Mouse (Mus musculus) CH12.LX (cell line): ENCODE data around the gene Olfr1434. TPM values are rescaled to one million over a fixed set of nuclear protein-coding genes. Genes with fewer than 3 reads are reported as not detected.
"Not testable (repeated sequence)": the region's sequence is repeated elsewhere in the genome, so short reads cannot be mapped to it uniquely, and the experiment has no call there.

ENCODE experiments used
- DNase-seq: peaks from one replicate; pipeline ENCODE4 v3.0.0-alpha.2; 2013; ENCODE audit errors: extremely low read depth
- H3K27ac ChIP-seq: 2 replicates; pipeline ENCODE4 v1.5.1; 2012; ENCODE audit warnings: low read depth, mild to moderate bottlenecking, control low read depth, moderate library complexity; ENCODE audit not compliant: insufficient read depth
- H3K27me3 ChIP-seq: replicated peaks from 2 replicates; pipeline ENCODE3; 2012; ENCODE audit warnings: inconsistent platforms
- H3K36me3 ChIP-seq, 2 experiments: replicated peaks in 1 of 2; 2 replicates each; pipeline versions ENCODE3 to v1.6.1; 2012; ENCODE audit warnings: inconsistent platforms in 1 of 2, low read length in 1 of 2, mild to moderate bottlenecking in 1 of 2, mixed read lengths in 1 of 2, moderate library complexity in 1 of 2; ENCODE audit not compliant: control insufficient read depth in 1 of 2, insufficient read depth in 1 of 2
- H3K4me1 ChIP-seq, 2 experiments: 2 replicates each; pipeline ENCODE4 v1.6.1; 2012; ENCODE audit warnings: inconsistent platforms in 1 of 2, moderate library complexity in 1 of 2; ENCODE audit not compliant: insufficient read depth in 2 of 2, control insufficient read depth in 1 of 2
- H3K4me2 ChIP-seq: 2 replicates; pipeline ENCODE4 v1.6.1; 2012; ENCODE audit warnings: low read depth, mild to moderate bottlenecking, control low read depth; ENCODE audit not compliant: poor library complexity, insufficient read depth, severe bottlenecking
- H3K4me3 ChIP-seq, 3 experiments: fragments of 150-350 bp in 1 of 3; sonication (generic) in 1 of 3; replicated peaks in 1 of 3; 2 replicates each; pipeline versions ENCODE3 to v1.5.1; 2011 to 2012; ENCODE audit warnings: low read depth in 2 of 3, low read length in 2 of 3, mild to moderate bottlenecking in 2 of 3, moderate library complexity in 2 of 3, control low read depth in 1 of 3, improper control_type of control experiment in 1 of 3, inconsistent platforms in 1 of 3, mixed read lengths in 1 of 3; ENCODE audit not compliant: poor library complexity in 1 of 3
- H3K79me2 ChIP-seq: replicated peaks from 2 replicates; pipeline ENCODE4 v1.6.1; 2012; ENCODE audit warnings: mild to moderate bottlenecking, moderate library complexity; ENCODE audit not compliant: control insufficient read depth, poor library complexity, insufficient read depth, severe bottlenecking; ENCODE audit errors: extremely low read depth
- H3K9ac ChIP-seq: 2 replicates; pipeline ENCODE4 v1.6.1; 2012; ENCODE audit warnings: low read depth, mild to moderate bottlenecking, control low read depth, moderate library complexity; ENCODE audit not compliant: insufficient read depth
- H3K9me3 ChIP-seq: replicated peaks from 2 replicates; pipeline ENCODE3; 2012; ENCODE audit warnings: low read length, inconsistent platforms, mixed read lengths
- BHLHE40 ChIP-seq: IDR thresholded peaks from 2 replicates; pipeline ENCODE4 v1.6.1; 2011; ENCODE audit warnings: mild to moderate bottlenecking, low read depth, low read length, improper control_type of control experiment
- CHD2 ChIP-seq: IDR thresholded peaks from 2 replicates; pipeline ENCODE4 v1.6.1; 2011; ENCODE audit warnings: low read length, improper control_type of control experiment
- GABPA ChIP-seq: IDR thresholded peaks from 2 replicates; pipeline ENCODE4 v1.6.1; 2012; ENCODE audit warnings: low read depth, low read length, improper control_type of control experiment, inconsistent platforms; ENCODE audit not compliant: insufficient replicate concordance
- HCFC1 ChIP-seq: IDR thresholded peaks from 2 replicates; pipeline ENCODE4 v1.6.1; 2012; ENCODE audit warnings: low read depth, mild to moderate bottlenecking, inconsistent platforms, low read length, improper control_type of control experiment
- IRF4 ChIP-seq: IDR thresholded peaks from 2 replicates; pipeline ENCODE4 v1.6.1; 2014; ENCODE audit warnings: low read depth, mild to moderate bottlenecking, inconsistent platforms, low read length, improper control_type of control experiment
- JUN ChIP-seq: IDR thresholded peaks from 2 replicates; pipeline ENCODE4 v1.6.1; 2011; ENCODE audit warnings: low read depth, mild to moderate bottlenecking, low read length, improper control_type of control experiment, moderate library complexity; ENCODE audit not compliant: insufficient read depth
- MXI1 ChIP-seq: IDR thresholded peaks from 2 replicates; pipeline ENCODE4 v1.6.1; 2011; ENCODE audit warnings: mild to moderate bottlenecking, low read depth, low read length, improper control_type of control experiment
- NELFE ChIP-seq: IDR thresholded peaks from 2 replicates; pipeline ENCODE4 v1.6.1; 2011; ENCODE audit warnings: low read depth, low read length, improper control_type of control experiment
- RAD21 ChIP-seq: IDR thresholded peaks from 2 replicates; pipeline ENCODE4 v1.6.1; 2011; ENCODE audit warnings: low read depth, mild to moderate bottlenecking, low read length, improper control_type of control experiment, moderate library complexity
- USF1 ChIP-seq: IDR thresholded peaks from 2 replicates; pipeline ENCODE4 v1.6.1; 2014; ENCODE audit warnings: low read depth, mild to moderate bottlenecking, inconsistent platforms, low read length, improper control_type of control experiment
- USF2 ChIP-seq: conservative IDR thresholded peaks from 2 replicates; pipeline ENCODE4 v1.6.1; 2011; ENCODE audit warnings: low read depth, low read length, improper control_type of control experiment
- ZMIZ1 ChIP-seq: IDR thresholded peaks from 2 replicates; pipeline ENCODE4 v1.6.1; 2012; ENCODE audit warnings: low read depth, mild to moderate bottlenecking, inconsistent platforms, low read length, improper control_type of control experiment
- ZNF384 ChIP-seq: IDR thresholded peaks from 2 replicates; pipeline ENCODE4 v1.6.1; 2012; ENCODE audit warnings: low read depth, low read length, improper control_type of control experiment, inconsistent platforms
- dilution Hi-C: fragments of 300-500 bp; cut with MboI; formaldehyde crosslinking; loops from 2 replicates; pipeline ENCODE4 v1.14.3; 2020; ENCODE audit warnings: low sequenced_read_pairs; ENCODE audit not compliant: extremely low pct_unique_long_range_greater_than_20kb, extremely low pct_ligation_motif_present
- in situ Hi-C: fragments of 300-500 bp; cut with MboI; formaldehyde crosslinking; loops from 3 replicates; pipeline ENCODE4 v1.14.3; 2019; ENCODE audit warnings: low sequenced_read_pairs, low pct_ligation_motif_present, low pct_unique_long_range_greater_than_20kb, mixed read lengths
- polyA plus RNA-seq: library from polyadenylated mRNA; unstranded; fragments of >175 nt; gene quantifications from 2 replicates; pipeline ENCODE4 v1.2.1, GENCODE M21; 2012; ENCODE audit warnings: low read depth; ENCODE audit not compliant: insufficient read length
- total RNA-seq, 2 experiments: library from RNA; depleted of rRNA; stranded (reverse); fragments of 300-350 nt in 1 of 2; fragments of >200 nt in 1 of 2; gene quantifications; 2 replicates each; pipeline ENCODE4 v1.2.3; 2012 to 2014

The Olfr1434 gene
- total RNA-seq (2012; rRNA removed) (not detected in 2 replicates), total RNA-seq (2014; rRNA removed) (not detected in 2 replicates), polyA plus RNA-seq (not detected in 2 replicates)

GRCm38 (mm10) chr19:12279554-12279953 lies at the start of gene Olfr1434:
Gene Olfr1434 (plus strand): TSS chr19:12279854.
- H3K9ac ChIP-seq = no peak within 1 kb of the TSS
- H3K27me3 ChIP-seq = no peaks in the 10 kb centered on the region
- no peaks in the 10 kb centered on the region for H3K79me2 ChIP-seq
- no peak within 1 kb of the TSS for H3K4me3 ChIP-seq
- dilution Hi-C loops = no loop called here
- H3K4me2 ChIP-seq = no peak within 1 kb of the TSS
- H3K4me1 ChIP-seq = no peaks in the 10 kb centered on the region
- in situ Hi-C loops = no loop called here
- no peak within 1 kb of the TSS for H3K27ac ChIP-seq
- H3K36me3 ChIP-seq = no peaks in the 10 kb centered on the region
- DNase-seq = no peak
- H3K9me3 ChIP-seq = no peaks in the 10 kb centered on the region
- TF ChIP-seq JUN (no peak), ZMIZ1 (no peak), USF1 (no peak), NELFE (no peak), USF2 (no peak), CHD2 (no peak), MXI1 (no peak), GABPA (no peak), HCFC1 (no peak), BHLHE40 (no peak), RAD21 (no peak)
- TF ChIP-seq, all 38 proteins: peak for 0

GRCm38 (mm10) chr19:12232496-12232895 lies 47.2 kb upstream of the Olfr1434 start, which contains the start of gene Olfr1432:
Gene Olfr1432 (minus strand): TSS chr19:12232596.
- H3K4me2 ChIP-seq, H3K4me3 ChIP-seq, H3K27me3 ChIP-seq, DNase-seq, H3K9me3 ChIP-seq, H3K79me2 ChIP-seq, H3K4me1 ChIP-seq, dilution Hi-C loops, H3K9ac ChIP-seq, H3K36me3 ChIP-seq, in situ Hi-C loops, H3K27ac ChIP-seq: not testable (repeated sequence)

GRCm38 (mm10) chr19:12241559-12241958 lies 38.1 kb upstream of the Olfr1434 start, which contains the start of gene Olfr262:
Gene Olfr262 (minus strand): TSS chr19:12241659.
- H3K9ac ChIP-seq = no peak within 1 kb of the TSS
- dilution Hi-C loops (no loop called here), in situ Hi-C loops (no loop called here)
- H3K36me3 ChIP-seq = no peaks in the 10 kb centered on the region
- no peak for DNase-seq
- no peaks in the 10 kb centered on the region for H3K79me2 ChIP-seq
- H3K4me2 ChIP-seq = no peak within 1 kb of the TSS
- no peak within 1 kb of the TSS for H3K4me3 ChIP-seq
- H3K9me3 ChIP-seq = no peaks in the 10 kb centered on the region
- no peaks in the 10 kb centered on the region for H3K27me3 ChIP-seq
- no peak for TF ChIP-seq ZNF384
- TF ChIP-seq ZMIZ1 = no peak
- no peak for TF ChIP-seq HCFC1
- no peak for TF ChIP-seq IRF4
- no peaks in the 10 kb centered on the region for H3K4me1 ChIP-seq
- H3K27ac ChIP-seq = no peak within 1 kb of the TSS
